Mouse (Mus musculus) heart, embryonic 15.5 days (tissue): ENCODE data around the gene Ssh2. TPM values are rescaled to one million over a fixed set of nuclear protein-coding genes. Genes with fewer than 3 reads are reported as not detected.
A peak's percentile ranks its signal among the peaks of the same experiment; 100 is the strongest.

Source experiments
- ATAC-seq: fragments of 200-750 bp; cut with Nextera tagmentation; replicated peaks from 2 replicates; pipeline ENCODE4 v1.8.0; 2017; ENCODE audit warnings: low read depth, moderate TSS enrichment; ENCODE audit not compliant: insufficient number of reproducible peaks, insufficient read depth, low FRiP score
- H3K27ac ChIP-seq: fragments of 300-500 bp; sonication (generic); 2 replicates; pipeline ENCODE4 v1.5.1; 2015; ENCODE audit warnings: mild to moderate bottlenecking, inconsistent platforms
- H3K27me3 ChIP-seq: fragments of 300-500 bp; sonication (generic); 2 replicates; pipeline ENCODE4 v1.6.1; 2015; ENCODE audit warnings: inconsistent platforms
- H3K36me3 ChIP-seq: fragments of 300-500 bp; sonication (generic); 2 replicates; pipeline ENCODE4 v1.6.1; 2015; ENCODE audit warnings: mild to moderate bottlenecking, inconsistent platforms
- H3K4me1 ChIP-seq: fragments of 300-500 bp; sonication (generic); replicated peaks from 2 replicates; pipeline ENCODE4 v1.6.1; 2015; ENCODE audit warnings: inconsistent platforms
- H3K4me2 ChIP-seq: fragments of 300-500 bp; sonication (generic); 2 replicates; pipeline ENCODE4 v1.6.1; 2015; ENCODE audit warnings: inconsistent platforms, mild to moderate bottlenecking, moderate library complexity
- H3K4me3 ChIP-seq: fragments of 300-500 bp; sonication (generic); 2 replicates; pipeline ENCODE4 v1.5.1; 2015; ENCODE audit warnings: mild to moderate bottlenecking, inconsistent platforms
- H3K9ac ChIP-seq: fragments of 300-500 bp; sonication (generic); 2 replicates; pipeline ENCODE4 v1.6.1; 2015; ENCODE audit warnings: mild to moderate bottlenecking, inconsistent platforms
- H3K9me3 ChIP-seq: fragments of 300-500 bp; sonication (generic); replicated peaks from 2 replicates; pipeline ENCODE4 v1.6.1; 2016; ENCODE audit warnings: inconsistent platforms
- WGBS: fragments of 180-500 bp; shearing (Covaris S2); methylation state at CpG from one replicate; pipeline ENCODE4 v1.1.7; 2015; ENCODE audit warnings: mixed read lengths; 5-methylcytosine and 5-hydroxymethylcytosine counted together
- polyA plus RNA-seq: library from polyadenylated mRNA; unstranded; fragments of >200 nt; fragmentation: Nextera tagmentation; extraction: Ambion mirVana; gene quantifications from 2 replicates; pipeline ENCODE4 v1.2.1, GENCODE M21; 2015

Ssh2 gene
- polyA plus RNA-seq, 1 experiment from 2014 or later, result 22.0 TPM

DNA sequence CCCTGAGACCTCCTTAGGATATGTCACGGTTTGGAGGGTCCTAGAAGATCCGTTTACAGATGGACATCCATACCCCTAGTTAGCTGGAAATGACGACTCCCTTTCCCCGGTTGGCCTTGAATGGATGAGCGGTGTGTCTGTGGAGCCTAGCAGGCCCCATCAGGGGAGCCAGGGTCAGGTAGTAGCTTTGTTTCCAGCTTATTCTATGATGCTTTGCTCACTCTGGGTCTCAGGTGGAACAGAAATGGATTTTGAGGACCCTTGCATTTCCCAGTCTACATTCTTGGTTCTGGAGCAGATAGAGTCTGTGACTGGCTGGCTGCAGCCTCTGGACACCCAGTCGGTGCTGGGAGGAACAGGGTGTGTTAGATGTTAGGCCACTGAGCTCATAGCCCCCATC, 278.7 kb downstream of the Ssh2 start:
- peak overlapping the region; percentile 91 for H3K4me3 ChIP-seq
- no peaks in the 10 kb centered on the region for H3K27me3 ChIP-seq
- H3K27ac ChIP-seq, result no peak overlapping the region
- peaks cover 78% of the 10 kb centered on the region for H3K4me1 ChIP-seq
- WGBS, result 65% methylated on average over 6 of the region's 6 CpGs
- no peak for ATAC-seq
- no peaks in the 10 kb centered on the region for H3K9me3 ChIP-seq
- peaks cover 6% of the 10 kb centered on the region; the same call in 1 of the 2 replicates for H3K36me3 ChIP-seq
- H3K4me2 ChIP-seq, result peak overlapping the region; percentile 93
- H3K9ac ChIP-seq, result 0 out of 2 replicates have a peak overlapping the region, but pooled peaks have one; percentile 93

DNA sequence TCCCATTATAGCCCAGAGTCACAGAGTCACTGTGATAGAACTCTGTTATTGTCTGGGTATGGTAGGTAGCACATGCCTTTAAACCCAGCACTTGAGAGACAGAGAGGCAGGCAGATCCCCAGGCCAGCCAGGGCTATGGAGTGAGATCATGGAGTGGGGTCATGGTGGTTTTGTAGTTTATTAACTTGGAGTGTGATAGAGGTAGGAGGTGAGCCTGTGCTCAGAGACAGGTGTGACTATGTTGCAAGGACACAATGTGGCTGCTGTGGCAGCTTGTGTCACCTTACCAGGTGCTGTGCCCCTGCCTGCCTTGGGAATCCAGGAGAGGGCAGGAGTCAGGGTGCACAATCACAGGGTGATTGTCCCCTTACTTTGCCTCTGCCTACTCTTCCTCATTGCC, 279.4 kb downstream of the Ssh2 start:
- Histone ChIP-seq H3K36me3 (peaks cover 14% of the 10 kb centered on the region; the same call in 1 of the 2 replicates), H3K9me3 (no peaks in the 10 kb centered on the region), H3K4me3 (no peak overlapping the region), H3K4me1 (peaks cover 72% of the 10 kb centered on the region), H3K27ac (peak overlapping the region; percentile 60; the same call in 1 of the 2 replicates), H3K27me3 (no peaks in the 10 kb centered on the region), H3K4me2 (no peak overlapping the region), H3K9ac (no peak overlapping the region)
- no peak for ATAC-seq

DNA sequence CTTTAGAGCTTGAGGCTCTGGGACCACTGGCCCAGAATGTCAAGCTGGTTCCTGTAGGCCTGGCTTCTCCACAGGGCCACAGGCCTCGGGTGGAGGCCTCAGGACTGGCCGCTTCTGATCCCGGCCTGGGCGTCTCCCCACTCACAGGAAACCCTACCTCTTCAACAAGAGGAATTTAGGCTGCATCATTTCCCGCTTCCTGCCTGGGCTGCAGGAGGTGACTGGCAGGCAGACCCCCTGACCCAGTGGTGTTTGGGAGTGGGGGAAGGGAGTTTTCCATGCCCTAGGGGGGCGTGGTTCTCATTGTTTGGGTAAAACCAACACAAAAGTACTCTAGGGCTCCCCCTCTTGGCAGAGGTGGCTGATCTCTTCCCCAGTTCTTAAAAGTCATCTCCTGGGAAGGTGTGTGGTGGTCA, 281.3 kb downstream of the Ssh2 start:
- Histone ChIP-seq H3K27ac (peak overlapping the region; percentile 89), H3K4me3 (0 out of 2 replicates have a peak overlapping the region, but pooled peaks have one; percentile 0), H3K9ac (0 out of 2 replicates have a peak overlapping the region, but pooled peaks have one; percentile 41), H3K4me2 (peak overlapping the region; percentile 9; the same call in 1 of the 2 replicates), H3K27me3 (no peaks in the 10 kb centered on the region), H3K9me3 (no peaks in the 10 kb centered on the region), H3K36me3 (peaks cover 21% of the 10 kb centered on the region; the same call in 1 of the 2 replicates), H3K4me1 (peaks cover 65% of the 10 kb centered on the region)
- ATAC-seq, result peak; percentile 15; the same call in 1 of the 2 replicates
- 34% methylated on average over 6 of the region's 6 CpGs for WGBS

DNA sequence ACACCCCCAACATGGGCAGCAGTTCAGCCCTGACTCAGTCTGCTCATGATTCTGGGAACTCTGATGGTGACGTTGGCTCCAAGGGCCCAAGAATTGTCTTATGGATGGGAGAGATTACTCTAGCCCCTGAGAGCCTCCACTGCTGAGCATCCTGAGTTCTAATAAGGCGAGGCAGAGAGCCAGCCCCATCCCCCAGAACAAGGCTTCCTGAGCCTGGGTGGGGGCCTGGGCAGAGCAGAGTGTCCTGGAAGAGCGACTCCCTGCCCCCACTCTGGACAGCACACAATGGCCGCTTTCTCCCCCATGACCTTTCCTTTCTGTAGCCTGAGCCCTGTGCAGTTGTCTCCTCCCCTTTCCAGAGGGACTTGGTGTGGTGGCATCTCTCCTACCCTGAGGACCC, 281.8 kb downstream of the Ssh2 start:
- H3K4me2 ChIP-seq, result peak overlapping the region; percentile 9; the same call in 1 of the 2 replicates
- no peaks in the 10 kb centered on the region for H3K27me3 ChIP-seq
- peak overlapping the region; percentile 89 for H3K27ac ChIP-seq
- peaks cover 60% of the 10 kb centered on the region for H3K4me1 ChIP-seq
- peaks cover 23% of the 10 kb centered on the region; the same call in 1 of the 2 replicates for H3K36me3 ChIP-seq
- H3K9me3 ChIP-seq, result no peaks in the 10 kb centered on the region
- H3K9ac ChIP-seq, result peak overlapping the region; percentile 28; the same call in 1 of the 2 replicates
- no peak overlapping the region for H3K4me3 ChIP-seq
- ATAC-seq, result peak; percentile 37
- WGBS, result 35% methylated on average over 4 of the region's 4 CpGs

DNA sequence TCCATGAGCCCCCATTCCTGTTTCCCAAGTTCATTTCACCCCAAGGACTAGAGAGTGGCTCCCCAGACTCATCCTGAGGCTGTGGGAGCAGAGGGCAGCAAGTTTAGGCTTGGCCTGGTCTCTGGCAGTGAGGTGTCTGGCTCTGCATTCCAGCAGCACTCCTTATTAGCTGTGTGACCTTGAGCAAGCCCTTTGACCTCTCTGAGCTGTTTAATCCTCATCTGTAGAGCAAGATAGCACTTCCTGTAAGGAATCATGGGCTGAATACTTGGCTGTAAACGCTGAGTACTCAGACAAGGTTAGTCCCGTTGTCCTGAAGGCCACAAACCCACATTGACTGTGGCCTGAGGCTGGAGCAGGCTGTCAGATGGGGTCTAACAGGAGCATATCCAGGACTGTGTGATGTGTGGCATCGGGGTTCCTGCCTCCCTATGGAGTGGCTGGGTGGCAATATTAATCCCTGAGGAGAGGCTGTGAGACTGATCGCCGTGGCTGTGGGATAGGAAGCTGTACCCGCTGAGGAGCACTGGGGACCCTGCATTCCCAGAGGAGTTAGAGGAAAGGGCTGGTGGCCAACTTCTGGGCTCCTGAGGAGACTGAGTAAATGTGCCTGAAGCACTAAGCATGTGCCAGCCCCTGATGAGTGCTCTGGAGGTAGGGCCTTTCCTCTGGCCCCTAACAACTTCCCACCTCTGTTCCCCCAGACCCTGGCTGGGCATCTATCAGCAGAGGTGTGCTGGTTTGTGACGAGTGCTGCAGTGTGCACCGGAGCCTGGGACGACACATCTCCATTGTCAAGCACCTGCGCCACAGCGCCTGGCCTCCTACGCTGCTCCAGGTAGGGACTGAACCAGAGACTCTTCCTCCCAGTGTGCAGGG, 282.4 kb downstream of the Ssh2 start:
- peaks cover 67% of the 10 kb centered on the region for H3K4me1 ChIP-seq
- 68% methylated on average over 12 of the region's 12 CpGs for WGBS
- H3K27ac ChIP-seq, result peak overlapping the region; percentile 89
- H3K9ac ChIP-seq, result peak overlapping the region; percentile 28; the same call in 1 of the 2 replicates
- H3K4me3 ChIP-seq, result no peak overlapping the region
- H3K36me3 ChIP-seq, result peaks cover 27% of the 10 kb centered on the region; the same call in 1 of the 2 replicates
- no peaks in the 10 kb centered on the region for H3K9me3 ChIP-seq
- peak overlapping the region; percentile 9; the same call in 1 of the 2 replicates for H3K4me2 ChIP-seq
- ATAC-seq, result no peak
- no peaks in the 10 kb centered on the region for H3K27me3 ChIP-seq

DNA sequence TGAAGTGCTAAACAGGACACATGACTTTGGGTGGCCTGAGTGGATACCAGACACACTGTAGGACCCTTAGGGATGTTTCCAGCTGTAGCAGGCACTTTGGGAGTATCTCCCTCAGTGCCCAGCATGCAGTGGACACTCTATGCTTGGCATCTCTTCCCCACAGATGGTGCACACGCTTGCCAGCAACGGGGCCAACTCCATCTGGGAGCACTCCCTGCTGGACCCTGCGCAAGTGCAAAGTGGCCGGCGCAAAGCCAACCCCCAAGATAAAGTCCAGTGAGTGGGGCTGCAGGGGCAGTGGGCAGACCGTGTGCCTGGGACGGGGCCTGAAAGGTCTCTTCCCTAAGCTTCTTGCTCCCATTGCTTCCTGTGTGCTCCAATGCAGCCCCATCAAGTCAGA, 283.3 kb downstream of the Ssh2 start:
- Histone ChIP-seq H3K4me2 (no peak overlapping the region), H3K9ac (no peak overlapping the region), H3K36me3 (peaks cover 32% of the 10 kb centered on the region), H3K27ac (no peak overlapping the region), H3K4me1 (peaks cover 64% of the 10 kb centered on the region), H3K9me3 (no peaks in the 10 kb centered on the region), H3K4me3 (no peak overlapping the region), H3K27me3 (no peaks in the 10 kb centered on the region)
- ATAC-seq, result no peak
- 78% methylated on average over 7 of the region's 7 CpGs for WGBS

DNA sequence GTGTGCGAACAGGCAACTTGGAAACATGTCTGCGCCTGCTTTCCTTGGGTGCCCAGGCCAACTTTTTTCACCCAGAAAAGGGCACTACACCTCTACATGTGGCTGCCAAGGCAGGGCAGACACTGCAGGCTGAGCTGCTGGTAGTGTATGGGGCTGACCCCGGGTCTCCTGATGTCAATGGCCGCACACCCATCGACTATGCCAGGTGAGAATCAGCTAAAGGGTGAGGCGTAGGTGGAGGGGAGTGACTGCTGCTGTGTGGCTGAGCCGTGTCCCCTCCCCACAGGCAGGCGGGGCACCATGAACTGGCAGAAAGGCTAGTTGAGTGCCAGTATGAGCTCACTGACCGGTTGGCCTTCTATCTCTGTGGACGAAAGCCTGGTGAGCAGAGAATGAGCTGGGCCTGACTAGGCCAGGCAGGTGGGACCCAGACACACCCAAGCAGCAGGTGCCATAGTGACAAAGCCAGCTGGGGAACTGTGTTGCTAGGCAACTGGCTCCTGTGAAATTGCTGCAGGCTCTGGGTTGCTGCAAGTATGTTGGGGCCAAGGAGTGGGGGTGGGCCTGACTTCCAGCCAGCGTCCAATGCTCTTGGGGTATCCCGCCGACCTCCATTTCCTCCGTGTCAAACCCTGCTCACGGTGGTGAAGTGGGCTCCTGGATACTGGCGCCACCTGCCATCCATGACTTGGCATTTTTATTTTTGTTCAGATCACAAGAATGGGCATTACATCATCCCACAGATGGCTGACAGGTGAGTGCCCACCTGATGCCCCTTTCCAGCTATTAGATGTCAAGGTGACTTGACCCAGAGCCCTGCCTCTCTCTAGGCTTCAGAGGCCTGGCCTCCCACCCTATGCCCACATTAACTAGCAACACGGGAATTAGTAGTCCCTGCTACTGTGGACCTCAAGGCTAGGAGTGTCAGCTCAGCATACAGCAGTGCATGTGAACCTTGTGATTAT, 284.6 kb downstream of the Ssh2 start:
- Histone ChIP-seq H3K36me3 (peaks cover 44% of the 10 kb centered on the region), H3K27me3 (no peaks in the 10 kb centered on the region), H3K27ac (0 out of 2 replicates have a peak overlapping the region, but pooled peaks have one; percentile 5), H3K9ac (no peak overlapping the region), H3K4me1 (peaks cover 52% of the 10 kb centered on the region), H3K4me2 (no peak overlapping the region), H3K4me3 (no peak overlapping the region), H3K9me3 (no peaks in the 10 kb centered on the region)
- no peak for ATAC-seq
- WGBS, result 87% methylated on average over 17 of the region's 17 CpGs

DNA sequence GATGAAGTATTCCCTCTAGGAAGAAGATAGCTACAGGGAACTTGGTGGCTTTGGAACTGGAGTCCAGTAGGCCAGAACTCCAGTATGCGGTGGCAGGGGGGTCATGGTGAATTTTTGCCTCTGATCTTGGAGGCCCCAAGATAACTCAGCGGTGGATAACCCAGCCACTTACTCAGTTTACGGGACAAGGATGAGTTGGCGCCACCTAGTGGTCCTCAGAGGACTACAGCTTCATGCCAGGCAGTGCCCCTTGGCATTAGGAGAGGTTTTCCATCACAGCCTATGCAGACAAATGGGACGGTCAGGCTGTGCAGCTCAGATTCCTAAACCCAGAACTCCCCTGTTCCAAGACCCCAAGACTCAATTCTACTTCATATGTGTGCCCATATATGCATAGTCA, 285.3 kb downstream of the Ssh2 start:
- peaks cover 51% of the 10 kb centered on the region for H3K36me3 ChIP-seq

DNA sequence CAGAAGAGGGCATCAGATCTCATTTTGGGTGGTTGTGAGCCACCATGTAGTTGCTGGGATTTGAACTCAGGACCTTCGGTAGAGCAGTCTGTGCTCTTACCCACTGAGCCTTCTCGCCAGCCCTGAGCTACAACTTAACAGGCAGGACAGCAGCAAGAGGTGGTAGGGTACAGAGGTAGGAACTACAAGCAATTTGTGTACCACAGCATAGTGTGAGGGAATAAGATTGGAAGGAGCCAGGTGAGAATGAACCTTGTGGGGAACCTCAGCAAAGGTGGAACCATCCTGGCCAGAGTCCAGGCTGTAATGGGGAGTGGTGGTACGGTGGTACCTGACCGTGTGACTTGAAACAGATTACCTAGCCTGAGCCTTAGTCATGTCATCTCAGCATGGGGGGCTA, 285.9 kb downstream of the Ssh2 start:
- Histone ChIP-seq H3K9me3 (no peaks in the 10 kb centered on the region), H3K27ac (no peak overlapping the region), H3K4me1 (peaks cover 41% of the 10 kb centered on the region), H3K9ac (no peak overlapping the region), H3K36me3 (peaks cover 57% of the 10 kb centered on the region), H3K27me3 (no peaks in the 10 kb centered on the region), H3K4me3 (no peak overlapping the region), H3K4me2 (no peak overlapping the region)
- 92% methylated on average over 4 of the region's 4 CpGs for WGBS
- ATAC-seq, result no peak

More for the DNA sequence above, 285.3 kb downstream of the Ssh2 start:
- H3K9me3 ChIP-seq, result no peaks in the 10 kb centered on the region
- H3K27ac ChIP-seq, result 0 out of 2 replicates have a peak overlapping the region, but pooled peaks have one; percentile 5
- no peaks in the 10 kb centered on the region for H3K27me3 ChIP-seq
- no peak for ATAC-seq
- H3K4me2 ChIP-seq, result no peak overlapping the region
- 19% methylated on average over 5 of the region's 5 CpGs for WGBS
- H3K9ac ChIP-seq, result no peak overlapping the region
- H3K4me1 ChIP-seq, result peaks cover 44% of the 10 kb centered on the region
- no peak overlapping the region for H3K4me3 ChIP-seq

DNA sequence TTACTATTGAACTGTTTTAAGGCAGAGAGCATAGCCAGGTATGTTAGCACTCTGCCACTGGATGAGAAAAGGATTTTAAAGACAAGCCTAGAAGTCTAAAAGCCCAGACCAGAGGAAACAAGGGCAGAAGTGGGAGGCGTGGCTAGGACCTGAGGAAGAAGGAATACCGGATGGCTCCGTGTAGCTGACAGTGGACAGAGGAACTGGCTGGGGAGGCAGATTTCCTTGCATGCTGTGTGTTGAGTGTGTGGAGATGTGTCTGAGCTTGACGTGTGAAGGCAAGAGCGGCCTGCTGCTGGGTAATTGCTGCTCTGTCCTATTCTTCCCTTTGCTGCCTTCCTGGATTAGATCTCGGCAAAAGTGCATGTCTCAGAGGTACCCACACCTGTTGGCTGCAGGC, 286.4 kb downstream of the Ssh2 start:
- H3K9me3 ChIP-seq, result no peaks in the 10 kb centered on the region
- no peak overlapping the region for H3K4me3 ChIP-seq
- H3K27ac ChIP-seq, result peak overlapping the region; percentile 13; the same call in 1 of the 2 replicates
- no peak for ATAC-seq
- H3K36me3 ChIP-seq, result peaks cover 61% of the 10 kb centered on the region
- WGBS, result 73% methylated on average over 6 of the region's 6 CpGs
- H3K9ac ChIP-seq, result no peak overlapping the region
- no peak overlapping the region for H3K4me2 ChIP-seq
- H3K4me1 ChIP-seq, result peaks cover 36% of the 10 kb centered on the region
- no peaks in the 10 kb centered on the region for H3K27me3 ChIP-seq

DNA sequence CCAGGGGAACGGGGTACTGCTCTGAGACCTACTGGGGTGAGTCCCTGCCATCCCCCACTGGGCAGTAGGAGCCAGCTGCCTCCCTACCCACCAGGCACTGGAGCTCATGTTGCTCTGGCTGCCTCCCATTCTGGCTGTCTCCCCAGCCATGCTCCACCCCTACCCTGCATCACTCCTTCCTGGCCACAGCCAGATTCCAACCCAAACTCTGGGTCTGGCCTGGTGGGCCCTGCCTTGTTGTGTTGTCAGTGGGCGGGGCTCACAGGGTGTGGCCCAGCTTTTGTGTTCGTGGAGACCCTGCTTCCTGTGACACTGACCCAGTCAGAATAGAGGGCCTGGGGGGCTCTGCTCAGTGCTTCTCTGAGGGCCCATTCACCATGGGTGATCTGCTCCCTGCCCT, 287.4 kb downstream of the Ssh2 start:
- no peaks in the 10 kb centered on the region for H3K9me3 ChIP-seq
- peaks cover 61% of the 10 kb centered on the region for H3K36me3 ChIP-seq
- H3K4me2 ChIP-seq, result no peak overlapping the region
- H3K27me3 ChIP-seq, result no peaks in the 10 kb centered on the region
- peaks cover 29% of the 10 kb centered on the region for H3K4me1 ChIP-seq
- H3K27ac ChIP-seq, result no peak overlapping the region; the same call in 1 of the 2 replicates
- H3K9ac ChIP-seq, result no peak overlapping the region
- H3K4me3 ChIP-seq, result no peak overlapping the region
- no peak for ATAC-seq
- 66% methylated on average over 3 of the region's 3 CpGs for WGBS
